Mouse (Mus musculus): ENCODE results near the gene Prdm2.

DNA sequence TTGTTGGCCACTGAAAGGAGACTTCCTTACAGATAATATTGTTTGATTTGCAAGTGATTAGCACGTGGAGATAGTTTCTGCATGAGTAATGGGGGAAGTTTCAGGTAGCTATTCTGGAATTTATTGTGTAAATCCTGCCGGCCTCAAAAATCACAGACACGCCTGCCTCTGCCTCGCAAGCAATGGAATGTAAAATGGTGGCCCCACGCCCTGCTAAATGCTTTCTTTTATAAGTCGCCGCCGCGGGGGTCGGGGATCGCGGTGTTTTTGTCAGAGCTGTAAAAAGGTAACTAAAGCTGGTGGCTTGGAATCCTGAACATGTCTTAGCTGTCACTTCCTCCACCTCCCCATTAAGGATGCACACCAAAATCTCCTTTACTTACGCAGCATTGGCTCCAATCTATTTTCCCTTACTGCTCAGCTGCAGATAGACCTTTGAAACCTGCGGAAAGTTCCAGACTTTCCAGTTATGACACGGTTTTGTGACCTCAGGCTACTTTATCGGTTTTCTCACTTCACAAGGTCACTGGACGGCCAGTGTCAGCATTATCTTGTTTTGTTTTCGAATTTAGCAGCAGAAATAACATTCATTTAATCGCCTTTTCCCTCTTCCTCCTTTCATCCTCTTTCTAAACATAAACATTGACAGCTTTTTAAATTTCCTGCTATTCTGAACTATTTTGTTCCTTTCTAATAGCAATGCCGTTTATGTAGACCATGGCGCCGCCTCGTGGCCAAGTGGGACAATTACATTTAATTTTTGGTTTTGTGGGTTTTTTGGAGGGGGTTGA is 25.6 kb upstream of the Prdm2 start:
- TF ChIP-seq CTCF (IDR thresholded peaks at IDR 0.05; ENCODE audit: low read depth, low read length) (peak; percentile 77), POLR2A (IDR thresholded peaks at IDR 0.05; ENCODE audit: borderline replicate concordance, low read depth, low read length) (no peak)
